Mouse (Mus musculus): ENCODE results near the gene Diras2. TPM values are rescaled to one million over a fixed set of nuclear protein-coding genes. Genes with fewer than 3 reads are reported as not detected.
"Not testable (repeated sequence)": the region's sequence is repeated elsewhere in the genome, so short reads cannot be mapped to it uniquely, and the experiment has no call there.

The Diras2 gene
- polyA plus RNA-seq, 1 experiment from 2014 or later: 0.12 TPM

DNA sequence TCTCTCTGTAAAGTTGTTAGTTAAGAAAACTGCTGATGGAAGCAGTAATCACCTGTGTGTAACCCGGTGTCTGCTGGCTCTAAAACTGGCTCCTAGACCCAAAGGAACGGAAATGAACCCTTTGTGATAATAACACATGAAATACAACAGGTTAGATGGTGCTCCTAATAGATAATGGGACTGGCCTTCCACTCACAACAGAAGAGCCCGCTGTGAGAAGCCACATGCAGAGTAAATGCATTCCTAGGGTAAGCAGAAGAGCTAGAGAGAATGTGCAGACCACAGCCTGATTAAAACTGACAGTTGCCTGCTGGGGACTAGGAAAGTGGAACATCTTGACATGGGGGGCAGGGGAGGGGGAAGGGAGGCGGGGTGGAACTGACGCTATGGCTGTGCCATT, 18.7 kb downstream of the Diras2 start:
- WGBS: 71% methylated on average over 5 of the region's 5 CpGs
- H3K9ac ChIP-seq: no peak overlapping the region
- no peak for ATAC-seq (ENCODE audit: insufficient number of reproducible peaks, low FRiP score, low TSS enrichment, low read depth)
- no peaks in the 10 kb centered on the region for H3K36me3 ChIP-seq
- no peak overlapping the region for H3K4me2 ChIP-seq
- no peaks in the 10 kb centered on the region for H3K27me3 ChIP-seq
- H3K4me1 ChIP-seq: no peaks in the 10 kb centered on the region
- H3K4me3 ChIP-seq: no peak overlapping the region
- no peak overlapping the region for H3K27ac ChIP-seq
- no peaks in the 10 kb centered on the region for H3K9me3 ChIP-seq

DNA sequence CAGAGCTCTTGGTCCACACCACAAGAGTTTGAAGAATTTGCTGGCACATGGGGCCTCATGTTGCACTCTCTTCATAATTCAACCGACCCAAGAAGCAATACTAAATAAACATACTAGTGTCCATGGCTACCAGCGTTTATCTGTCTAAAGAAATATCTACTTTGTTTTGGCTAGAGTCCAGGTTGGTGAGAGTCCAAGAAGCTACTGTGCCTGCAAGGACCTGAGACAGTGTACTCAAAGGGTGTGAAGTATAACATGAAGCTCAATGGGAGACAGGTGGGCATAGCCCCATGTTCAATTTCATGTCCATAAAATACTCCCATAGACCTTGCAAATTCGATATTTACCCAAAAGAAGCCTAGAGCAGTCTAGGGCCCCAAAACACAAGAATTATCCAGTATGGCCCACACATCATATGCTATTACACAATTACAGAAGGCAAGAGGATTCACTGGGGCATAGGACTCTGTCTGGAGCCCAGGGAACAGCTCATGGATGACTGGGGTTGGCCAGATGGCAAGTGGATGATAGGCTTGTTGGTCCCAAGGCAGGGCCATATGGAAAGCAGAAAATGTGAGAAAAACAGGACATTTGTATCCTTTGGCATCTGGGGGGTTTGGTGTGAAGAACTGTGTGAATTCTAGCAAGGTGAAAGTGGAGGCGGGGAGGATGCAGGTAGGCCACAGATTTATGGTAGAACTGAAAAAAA, 20.8 kb downstream of the Diras2 start:
- Histone ChIP-seq H3K27ac (no peak overlapping the region), H3K4me2 (no peak overlapping the region), H3K4me1 (no peaks in the 10 kb centered on the region), H3K4me3 (no peak overlapping the region), H3K36me3 (no peaks in the 10 kb centered on the region), H3K27me3 (no peaks in the 10 kb centered on the region), H3K9me3 (no peaks in the 10 kb centered on the region), H3K9ac (no peak overlapping the region)
- no peak for ATAC-seq (ENCODE audit: insufficient number of reproducible peaks, low FRiP score, low TSS enrichment, low read depth)
- 85% methylated on average over 4 of the region's 4 CpGs for WGBS

DNA sequence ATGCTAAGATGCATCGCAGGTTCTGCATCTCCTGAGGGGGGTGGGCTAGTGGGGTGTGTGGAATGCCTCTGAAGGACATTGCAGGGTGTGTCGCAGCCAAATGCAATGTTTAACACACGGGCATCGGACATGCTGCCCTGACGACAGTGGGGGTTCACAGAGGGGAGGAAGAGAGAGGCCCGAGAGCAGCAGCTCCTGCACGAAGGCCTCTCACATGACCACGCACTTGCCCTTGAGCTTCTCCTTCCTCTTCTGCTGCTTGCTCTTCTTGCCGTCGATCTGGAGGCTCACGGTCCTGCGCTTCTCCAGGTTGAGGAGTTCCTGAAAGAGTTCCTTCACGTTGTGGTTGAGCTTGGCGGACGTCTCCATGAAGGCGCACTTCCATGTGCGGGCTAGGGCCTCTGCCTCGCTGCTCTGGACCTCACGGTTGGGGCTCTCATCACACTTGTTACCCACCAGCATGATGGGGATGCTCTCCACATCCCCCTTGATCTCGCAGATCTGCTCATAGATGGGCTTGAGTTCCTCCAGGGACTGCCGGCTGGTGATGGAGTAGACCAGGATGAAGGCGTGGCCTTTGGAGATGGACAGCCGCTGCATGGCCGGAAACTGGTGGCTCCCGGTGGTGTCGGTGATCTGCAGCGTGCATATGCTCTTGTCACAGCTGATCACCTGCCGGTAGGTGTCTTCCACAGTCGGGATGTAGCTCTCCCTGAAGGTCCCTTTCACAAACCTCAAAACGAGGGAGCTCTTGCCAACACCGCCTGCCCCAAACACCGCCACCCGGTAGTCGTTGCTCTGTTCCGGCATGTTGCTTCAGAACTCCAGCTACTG, 23.4 kb downstream of the Diras2 start:
- Histone ChIP-seq H3K9me3 (no peaks in the 10 kb centered on the region), H3K27ac (no peak overlapping the region), H3K4me1 (no peaks in the 10 kb centered on the region), H3K4me3 (no peak overlapping the region), H3K4me2 (no peak overlapping the region), H3K36me3 (no peaks in the 10 kb centered on the region), H3K9ac (no peak overlapping the region), H3K27me3 (no peaks in the 10 kb centered on the region)
- ATAC-seq (ENCODE audit: insufficient number of reproducible peaks, low FRiP score, low TSS enrichment, low read depth): no peak
- 88% methylated on average over 35 of the region's 35 CpGs for WGBS

GRCm38 (mm10) chr13:52506822-52507221, 24.3 kb downstream of the Diras2 start:
- not testable (repeated sequence) for H3K27ac ChIP-seq; H3K4me1 ChIP-seq; H3K27me3 ChIP-seq; H3K36me3 ChIP-seq; H3K9ac ChIP-seq; ATAC-seq (ENCODE audit: insufficient number of reproducible peaks, low FRiP score, low TSS enrichment, low read depth); H3K4me2 ChIP-seq; H3K4me3 ChIP-seq; H3K9me3 ChIP-seq
- WGBS: 73% methylated on average over 3 of the region's 3 CpGs

GRCm38 (mm10) chr13:52505683-52506285, 25.3 kb downstream of the Diras2 start:
- H3K9me3 ChIP-seq; H3K9ac ChIP-seq; H3K4me2 ChIP-seq; H3K27ac ChIP-seq; H3K27me3 ChIP-seq; H3K36me3 ChIP-seq; H3K4me3 ChIP-seq; ATAC-seq (ENCODE audit: insufficient number of reproducible peaks, low FRiP score, low TSS enrichment, low read depth); H3K4me1 ChIP-seq: not testable (repeated sequence)
- 81% methylated on average over 5 of the region's 5 CpGs for WGBS

GRCm38 (mm10) chr13:52501686-52502085, 29.4 kb downstream of the Diras2 start:
- H3K9ac ChIP-seq: no peak overlapping the region
- no peaks in the 10 kb centered on the region for H3K36me3 ChIP-seq
- H3K9me3 ChIP-seq: no peaks in the 10 kb centered on the region
- no peak overlapping the region for H3K27ac ChIP-seq
- 37% methylated on average over 8 of the region's 8 CpGs for WGBS
- peaks cover 6% of the 10 kb centered on the region; the same call in 1 of the 2 replicates for H3K4me1 ChIP-seq
- no peak for ATAC-seq (ENCODE audit: insufficient number of reproducible peaks, low FRiP score, low TSS enrichment, low read depth)
- no peak overlapping the region for H3K4me2 ChIP-seq
- H3K4me3 ChIP-seq: no peak overlapping the region
- no peaks in the 10 kb centered on the region for H3K27me3 ChIP-seq

GRCm38 (mm10) chr13:52497029-52497550, 34.0 kb downstream of the Diras2 start:
- H3K9me3 ChIP-seq: no peaks in the 10 kb centered on the region
- WGBS: 57% methylated on average over 4 of the region's 4 CpGs
- no peak overlapping the region for H3K4me2 ChIP-seq
- H3K4me1 ChIP-seq: peaks cover 6% of the 10 kb centered on the region; the same call in 1 of the 2 replicates
- ATAC-seq (ENCODE audit: insufficient number of reproducible peaks, low FRiP score, low TSS enrichment, low read depth): no peak
- H3K4me3 ChIP-seq: no peak overlapping the region
- H3K36me3 ChIP-seq: no peaks in the 10 kb centered on the region
- no peak overlapping the region for H3K9ac ChIP-seq
- H3K27ac ChIP-seq: no peak overlapping the region
- no peaks in the 10 kb centered on the region for H3K27me3 ChIP-seq

DNA sequence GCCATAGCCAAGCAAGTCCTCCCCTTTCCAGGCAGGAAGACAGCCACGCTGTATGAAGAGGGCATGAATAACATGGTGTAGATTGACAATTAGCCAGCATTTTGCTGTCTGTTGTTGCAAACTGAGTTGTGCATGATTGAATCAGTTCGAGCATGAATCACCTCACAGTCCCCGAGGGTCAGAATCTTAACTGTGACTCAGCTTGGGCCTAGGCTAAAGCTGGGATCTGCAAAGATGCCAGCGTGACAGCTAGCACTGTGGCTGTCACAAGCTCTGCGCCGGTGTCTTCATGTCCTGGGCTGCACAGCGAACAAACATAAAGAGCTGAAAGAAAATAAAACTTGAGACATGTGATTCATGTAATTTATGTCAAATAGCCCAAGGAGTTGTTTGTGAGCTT, 42.3 kb downstream of the Diras2 start:
- H3K4me3 ChIP-seq: no peak overlapping the region
- no peaks in the 10 kb centered on the region for H3K4me1 ChIP-seq
- no peak overlapping the region for H3K9ac ChIP-seq
- H3K36me3 ChIP-seq: no peaks in the 10 kb centered on the region
- WGBS: 86% methylated on average over 7 of the region's 7 CpGs
- H3K27me3 ChIP-seq: no peaks in the 10 kb centered on the region
- ATAC-seq (ENCODE audit: insufficient number of reproducible peaks, low FRiP score, low TSS enrichment, low read depth): no peak
- H3K4me2 ChIP-seq: no peak overlapping the region
- no peak overlapping the region for H3K27ac ChIP-seq
- H3K9me3 ChIP-seq: peaks cover 5% of the 10 kb centered on the region; the same call in 1 of the 2 replicates

DNA sequence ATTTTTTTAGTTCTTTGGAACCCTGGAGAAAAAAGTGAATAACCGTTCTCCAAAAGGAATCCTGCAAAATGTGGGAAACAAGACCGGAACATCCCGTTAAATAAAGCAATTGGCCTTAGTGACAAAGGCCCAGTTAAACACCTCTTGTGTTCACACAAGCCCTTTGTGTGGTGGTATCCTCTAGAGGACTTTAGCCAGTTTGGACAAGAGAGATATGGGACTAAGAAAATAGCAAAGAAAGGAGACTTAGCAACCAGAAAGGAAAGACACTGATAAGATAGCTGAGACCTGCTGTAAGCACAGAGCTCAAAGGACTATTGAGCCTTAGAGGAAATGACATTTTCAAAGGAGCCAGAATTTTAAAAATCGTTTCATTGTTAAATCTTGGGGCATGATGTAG, 47.0 kb downstream of the Diras2 start:
- H3K4me3 ChIP-seq: no peak overlapping the region
- H3K27ac ChIP-seq: no peak overlapping the region
- no peak overlapping the region for H3K4me2 ChIP-seq
- 77% methylated on average over 4 of the region's 4 CpGs for WGBS
- no peaks in the 10 kb centered on the region for H3K27me3 ChIP-seq
- H3K4me1 ChIP-seq: no peaks in the 10 kb centered on the region
- H3K9ac ChIP-seq: no peak overlapping the region
- H3K9me3 ChIP-seq: peaks cover 5% of the 10 kb centered on the region; the same call in 1 of the 2 replicates
- H3K36me3 ChIP-seq: no peaks in the 10 kb centered on the region
- no peak for ATAC-seq (ENCODE audit: insufficient number of reproducible peaks, low FRiP score, low TSS enrichment, low read depth)

DNA sequence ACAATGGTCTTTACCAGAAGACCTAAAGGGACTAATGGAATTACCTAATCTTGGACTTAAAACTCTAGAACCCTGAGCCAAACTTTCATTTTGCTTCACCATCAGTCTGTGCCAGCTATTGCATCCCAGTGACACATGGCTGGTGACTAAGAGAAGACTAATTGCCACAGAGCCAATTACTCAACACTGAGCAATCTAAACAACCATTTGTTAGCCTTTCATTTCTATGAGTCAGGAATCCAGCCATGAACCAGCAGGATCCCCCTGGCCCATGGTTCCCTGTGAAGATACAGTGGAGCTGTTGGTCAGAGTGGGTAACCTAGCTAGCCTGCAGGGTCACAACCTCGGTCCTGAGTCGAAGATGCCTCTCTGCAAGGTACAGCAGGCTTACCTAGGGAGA, 49.3 kb downstream of the Diras2 start:
- no peaks in the 10 kb centered on the region for H3K36me3 ChIP-seq
- H3K4me1 ChIP-seq: no peaks in the 10 kb centered on the region
- H3K27me3 ChIP-seq: no peaks in the 10 kb centered on the region
- no peak overlapping the region for H3K4me2 ChIP-seq
- no peaks in the 10 kb centered on the region for H3K9me3 ChIP-seq
- no peak for ATAC-seq (ENCODE audit: insufficient number of reproducible peaks, low FRiP score, low TSS enrichment, low read depth)
- 76% methylated on average over 2 of the region's 2 CpGs for WGBS
- no peak overlapping the region for H3K4me3 ChIP-seq
- no peak overlapping the region for H3K9ac ChIP-seq
- H3K27ac ChIP-seq: no peak overlapping the region

DNA sequence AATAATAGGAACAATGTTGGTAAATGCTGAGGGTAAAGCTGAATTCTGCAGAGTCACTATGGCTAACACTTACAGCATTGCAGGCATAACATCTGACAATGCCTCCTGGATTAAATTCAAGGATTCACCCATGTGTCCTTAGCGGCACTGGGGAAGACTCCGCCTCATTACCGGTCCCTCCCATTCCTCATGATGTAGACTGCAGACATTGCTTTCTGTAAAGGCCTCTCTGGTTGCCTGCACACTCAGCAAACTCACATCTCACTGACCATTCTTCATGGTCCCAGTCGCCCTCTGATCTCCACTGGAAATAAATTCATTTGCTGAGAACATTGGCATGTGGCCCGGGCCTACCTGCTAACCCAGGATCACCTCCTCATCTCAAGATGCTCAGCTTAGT, 51.9 kb downstream of the Diras2 start:
- no peak overlapping the region for H3K4me2 ChIP-seq
- no peak overlapping the region for H3K4me3 ChIP-seq
- no peaks in the 10 kb centered on the region for H3K27me3 ChIP-seq
- H3K4me1 ChIP-seq: no peaks in the 10 kb centered on the region
- no peaks in the 10 kb centered on the region for H3K9me3 ChIP-seq
- H3K9ac ChIP-seq: no peak overlapping the region
- ATAC-seq (ENCODE audit: insufficient number of reproducible peaks, low FRiP score, low TSS enrichment, low read depth): no peak
- H3K36me3 ChIP-seq: no peaks in the 10 kb centered on the region
- WGBS: 92% methylated on average over 5 of the region's 5 CpGs
- no peak overlapping the region for H3K27ac ChIP-seq

Measured in limb, embryonic 15.5 days (tissue).